Mouse (Mus musculus): Measurements from ENCODE around the gene 4930426L09Rik.

DNA sequence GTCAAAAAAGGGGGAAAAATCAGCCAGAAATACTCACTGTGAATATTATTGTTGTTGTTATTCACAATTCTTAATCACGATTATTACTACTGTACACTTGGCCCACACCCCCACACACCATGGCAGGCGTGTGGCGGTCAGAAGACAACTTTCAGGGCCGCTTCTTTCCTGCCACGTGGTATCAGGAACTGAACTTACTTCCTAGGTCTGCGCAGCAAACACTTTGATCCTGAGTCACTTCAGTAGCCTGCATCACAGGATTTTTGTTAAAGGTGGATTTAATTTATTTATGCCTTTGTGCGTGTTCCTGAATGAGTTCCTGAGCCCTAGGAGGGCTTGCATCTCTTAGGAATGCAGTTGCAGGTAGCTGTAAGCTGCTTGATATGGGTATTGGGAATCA is 49.4 kb upstream of the 4930426L09Rik start:
- no peak for TF ChIP-seq POLR2A (IDR thresholded peaks at IDR 0.05; ENCODE audit: borderline replicate concordance, extremely low read depth, low read depth, low read length)
- no peak for TF ChIP-seq CTCF (IDR thresholded peaks at IDR 0.05; ENCODE audit: insufficient read depth, low read length)
